Mouse (Mus musculus) limb, embryonic 11.5 days (tissue): ENCODE measurements around the gene Tenm4. TPM values are rescaled to one million over a fixed set of nuclear protein-coding genes. Genes with fewer than 3 reads are reported as not detected.

Experiments used
- ATAC-seq: fragments of 200-750 bp; cut with Nextera tagmentation; 2 replicates; pipeline ENCODE4 v1.8.0; 2017; ENCODE audit warnings: low read depth; ENCODE audit not compliant: insufficient number of reproducible peaks, low FRiP score, low TSS enrichment
- DNase-seq: peaks from one replicate; pipeline ENCODE4 v3.0.0-alpha.2; 2015; ENCODE audit warnings: low spot score
- H3K27ac ChIP-seq: fragments of 300-500 bp; sonication (generic); replicated peaks from 2 replicates; pipeline ENCODE4 v1.5.1; 2014; ENCODE audit warnings: low read depth, mild to moderate bottlenecking, low read length
- H3K27me3 ChIP-seq: fragments of 300-500 bp; sonication (generic); 2 replicates; pipeline ENCODE4 v1.6.1; 2014; ENCODE audit warnings: mild to moderate bottlenecking, low read length, mixed read lengths; ENCODE audit not compliant: control insufficient read depth, insufficient read depth
- H3K36me3 ChIP-seq: fragments of 300-500 bp; sonication (generic); 2 replicates; pipeline ENCODE4 v1.6.1; 2014; ENCODE audit warnings: mild to moderate bottlenecking, low read length, moderate library complexity, mixed read lengths; ENCODE audit not compliant: control insufficient read depth, insufficient read depth
- H3K4me1 ChIP-seq: fragments of 300-500 bp; sonication (generic); 2 replicates; pipeline ENCODE4 v1.6.1; 2014; ENCODE audit warnings: low read length, mixed read lengths; ENCODE audit not compliant: control insufficient read depth, insufficient read depth
- H3K4me2 ChIP-seq: fragments of 300-500 bp; sonication (generic); 2 replicates; pipeline ENCODE4 v1.6.1; 2014; ENCODE audit warnings: low read depth, mild to moderate bottlenecking, moderate library complexity; ENCODE audit not compliant: severe bottlenecking
- H3K4me3 ChIP-seq: fragments of 300-500 bp; sonication (generic); 2 replicates; pipeline ENCODE4 v1.5.1; 2014; ENCODE audit warnings: low read depth, low read length
- H3K9ac ChIP-seq: fragments of 300-500 bp; sonication (generic); 2 replicates; pipeline ENCODE4 v1.6.1; 2014; ENCODE audit warnings: mild to moderate bottlenecking, low read length
- H3K9me3 ChIP-seq: fragments of 300-500 bp; sonication (generic); 2 replicates; pipeline ENCODE4 v1.6.1; 2016; ENCODE audit warnings: low read length; ENCODE audit not compliant: control insufficient read depth
- WGBS: fragments of 180-500 bp; shearing (Covaris S2); extraction: QIAGEN DNeasy Blood & Tissue Kit; methylation state at CpG from one replicate; pipeline ENCODE4 v1.1.7; 2014; 5-methylcytosine and 5-hydroxymethylcytosine counted together
- polyA plus RNA-seq: library from polyadenylated mRNA; unstranded; fragments of >200 nt; fragmentation: Nextera tagmentation; extraction: Ambion mirVana; gene quantifications from 2 replicates; pipeline ENCODE4 v1.2.1, GENCODE M21; 2014

Gene Tenm4
- polyA plus RNA-seq, 1 experiment from 2014 or later = 43.1 TPM

- peak; percentile 79 for DNase-seq
- WGBS = under 1% methylated on average over 53 of the region's 75 CpGs
- ATAC-seq = peak; percentile 35; the same call in 1 of the 2 replicates
Observed at GRCm38 (mm10) chr7:96209783-96210524, 38.9 kb downstream of the Tenm4 start.

GRCm38 (mm10) chr7:96210525-96211369 lies 39.7 kb downstream of the Tenm4 start:
- Histone ChIP-seq H3K27ac (peak overlapping the region; percentile 57), H3K9ac (peak overlapping the region; percentile 76), H3K9me3 (no peaks in the 10 kb centered on the region), H3K4me3 (peak overlapping the region; percentile 73), H3K4me2 (peak overlapping the region; percentile 89), H3K36me3 (no peaks in the 10 kb centered on the region), H3K4me1 (peaks cover 11% of the 10 kb centered on the region), H3K27me3 (no peaks in the 10 kb centered on the region)
- under 1% methylated on average over 54 of the region's 62 CpGs for WGBS
- peak; percentile 27; the same call in 1 of the 2 replicates for ATAC-seq
- peak; percentile 77 for DNase-seq

More at GRCm38 (mm10) chr7:96209783-96210524, 38.9 kb downstream of the Tenm4 start:
- no peaks in the 10 kb centered on the region for H3K36me3 ChIP-seq
- no peaks in the 10 kb centered on the region for H3K27me3 ChIP-seq
- H3K9me3 ChIP-seq = no peaks in the 10 kb centered on the region
- H3K4me3 ChIP-seq = peak overlapping the region; percentile 73
- peaks cover 11% of the 10 kb centered on the region for H3K4me1 ChIP-seq
- peak overlapping the region; percentile 89 for H3K4me2 ChIP-seq
- peak overlapping the region; percentile 76 for H3K9ac ChIP-seq
- H3K27ac ChIP-seq = peak overlapping the region; percentile 57

- no peaks in the 10 kb centered on the region for H3K36me3 ChIP-seq
- no peaks in the 10 kb centered on the region for H3K27me3 ChIP-seq
- H3K9ac ChIP-seq = peak overlapping the region; percentile 76
- peak overlapping the region; percentile 89 for H3K4me2 ChIP-seq
- ATAC-seq = no peak
- H3K27ac ChIP-seq = no peak overlapping the region
- WGBS = 2% methylated on average over 17 of the region's 17 CpGs
- no peaks in the 10 kb centered on the region for H3K9me3 ChIP-seq
- peak; percentile 57 for DNase-seq
- peak overlapping the region; percentile 73 for H3K4me3 ChIP-seq
- peaks cover 11% of the 10 kb centered on the region for H3K4me1 ChIP-seq
Observed at GRCm38 (mm10) chr7:96211618-96212021, 40.6 kb downstream of the Tenm4 start.

GRCm38 (mm10) chr7:96212224-96212591 lies 41.2 kb downstream of the Tenm4 start:
- peak overlapping the region; percentile 73 for H3K4me3 ChIP-seq
- H3K9me3 ChIP-seq = no peaks in the 10 kb centered on the region
- ATAC-seq (no peak), DNase-seq (no peak)
- H3K36me3 ChIP-seq = no peaks in the 10 kb centered on the region
- H3K27ac ChIP-seq = no peak overlapping the region; the same call in 1 of the 2 replicates
- H3K9ac ChIP-seq = peak overlapping the region; percentile 24
- H3K4me2 ChIP-seq = peak overlapping the region; percentile 89
- no peaks in the 10 kb centered on the region for H3K27me3 ChIP-seq
- under 1% methylated on average over 9 of the region's 9 CpGs for WGBS
- peaks cover 11% of the 10 kb centered on the region for H3K4me1 ChIP-seq

GRCm38 (mm10) chr7:96212592-96213541 lies 41.8 kb downstream of the Tenm4 start:
- peak overlapping the region; percentile 73 for H3K4me3 ChIP-seq
- H3K9me3 ChIP-seq = no peaks in the 10 kb centered on the region
- peak overlapping the region; percentile 81 for H3K27ac ChIP-seq
- H3K36me3 ChIP-seq = no peaks in the 10 kb centered on the region
- WGBS = under 1% methylated on average over 48 of the region's 48 CpGs
- ATAC-seq = peak; percentile 63
- no peaks in the 10 kb centered on the region for H3K27me3 ChIP-seq
- DNase-seq = peak; percentile 83
- H3K4me2 ChIP-seq = peak overlapping the region; percentile 89
- H3K4me1 ChIP-seq = peaks cover 11% of the 10 kb centered on the region
- H3K9ac ChIP-seq = peak overlapping the region; percentile 24

- DNase-seq (no peak), ATAC-seq (no peak)
- Histone ChIP-seq H3K27ac (peak overlapping the region; percentile 81; the same call in 1 of the 2 replicates), H3K4me3 (peak overlapping the region; percentile 73), H3K27me3 (no peaks in the 10 kb centered on the region), H3K9ac (peak overlapping the region; percentile 24), H3K36me3 (no peaks in the 10 kb centered on the region), H3K4me1 (peaks cover 11% of the 10 kb centered on the region), H3K9me3 (no peaks in the 10 kb centered on the region), H3K4me2 (peak overlapping the region; percentile 89)
- WGBS = 7% methylated on average over 9 of the region's 10 CpGs
Observed at GRCm38 (mm10) chr7:96213741-96214140, 42.7 kb downstream of the Tenm4 start.

GRCm38 (mm10) chr7:96214876-96215275 lies 43.8 kb downstream of the Tenm4 start:
- no peak for DNase-seq
- H3K4me2 ChIP-seq = no peak overlapping the region
- 60% methylated on average over 2 of the region's 2 CpGs for WGBS
- H3K36me3 ChIP-seq = no peaks in the 10 kb centered on the region
- no peak for ATAC-seq
- H3K9ac ChIP-seq = no peak overlapping the region
- H3K4me1 ChIP-seq = peaks cover 11% of the 10 kb centered on the region
- no peak overlapping the region for H3K4me3 ChIP-seq
- no peaks in the 10 kb centered on the region for H3K9me3 ChIP-seq
- no peaks in the 10 kb centered on the region for H3K27me3 ChIP-seq
- H3K27ac ChIP-seq = no peak overlapping the region
